Mouse (Mus musculus) intestine, embryonic 15.5 days (tissue): Measurements from ENCODE around the gene Rprd2. TPM values are rescaled to one million over a fixed set of nuclear protein-coding genes. Genes with fewer than 3 reads are reported as not detected.

Experiments
- ATAC-seq: fragments of 200-750 bp; cut with Nextera tagmentation; 2 replicates; pipeline ENCODE4 v1.8.0; 2017; ENCODE audit warnings: moderate TSS enrichment, moderate library complexity
- H3K27ac ChIP-seq: fragments of 300-500 bp; sonication (generic); 2 replicates; pipeline ENCODE4 v1.5.1; 2015; ENCODE audit warnings: mild to moderate bottlenecking, inconsistent platforms
- H3K27me3 ChIP-seq: fragments of 300-500 bp; sonication (generic); replicated peaks from 2 replicates; pipeline ENCODE4 v1.6.1; 2015; ENCODE audit warnings: inconsistent platforms
- H3K36me3 ChIP-seq: fragments of 300-500 bp; sonication (generic); 2 replicates; pipeline ENCODE4 v1.6.1; 2015; ENCODE audit warnings: inconsistent platforms
- H3K4me1 ChIP-seq: fragments of 300-500 bp; sonication (generic); replicated peaks from 2 replicates; pipeline ENCODE4 v1.6.1; 2015; ENCODE audit warnings: inconsistent platforms
- H3K4me2 ChIP-seq: fragments of 300-500 bp; sonication (generic); replicated peaks from 2 replicates; pipeline ENCODE4 v1.6.1; 2015; ENCODE audit warnings: mild to moderate bottlenecking, inconsistent platforms
- H3K4me3 ChIP-seq: fragments of 300-500 bp; sonication (generic); replicated peaks from 2 replicates; pipeline ENCODE4 v1.5.1; 2015; ENCODE audit warnings: inconsistent platforms
- H3K9ac ChIP-seq: fragments of 300-500 bp; sonication (generic); 2 replicates; pipeline ENCODE4 v1.6.1; 2015; ENCODE audit warnings: inconsistent platforms
- H3K9me3 ChIP-seq: fragments of 300-500 bp; sonication (generic); 2 replicates; pipeline ENCODE4 v1.6.1; 2016; ENCODE audit warnings: inconsistent platforms
- WGBS: fragments of 180-500 bp; shearing (Covaris S2); methylation state at CpG from one replicate; pipeline ENCODE4 v1.1.7; 2015; 5-methylcytosine and 5-hydroxymethylcytosine counted together
- polyA plus RNA-seq: library from polyadenylated mRNA; unstranded; fragments of >200 nt; fragmentation: Nextera tagmentation; extraction: Ambion mirVana; gene quantifications from 2 replicates; pipeline ENCODE4 v1.2.1, GENCODE M21; 2015

Rprd2 gene
- polyA plus RNA-seq, 1 experiment from 2014 or later = 18.3 TPM

GRCm38 (mm10) chr3:95855502-95856089, 36.9 kb upstream of the Rprd2 start, which contains the start of gene Prpf3:
Gene Prpf3 (minus strand): TSS chr3:95855885.
- Histone ChIP-seq H3K4me2 (peak within 1 kb of the TSS; percentile 63), H3K4me1 (no peaks in the 10 kb centered on the region), H3K9me3 (no peaks in the 10 kb centered on the region), H3K36me3 (peaks cover 6% of the 10 kb centered on the region), H3K27me3 (no peaks in the 10 kb centered on the region), H3K4me3 (peak within 1 kb of the TSS; percentile 82), H3K9ac (peak within 1 kb of the TSS; percentile 86), H3K27ac (peak within 1 kb of the TSS; percentile 78)
- ATAC-seq = peak; percentile 99
- WGBS = under 1% methylated on average over 56 of the region's 56 CpGs

- WGBS = 92% methylated on average over 8 of the region's 8 CpGs
- Histone ChIP-seq H3K27me3 (no peaks in the 10 kb centered on the region), H3K9ac (no peak overlapping the region), H3K4me2 (no peak overlapping the region), H3K4me1 (no peaks in the 10 kb centered on the region), H3K36me3 (peaks cover 28% of the 10 kb centered on the region), H3K4me3 (no peak overlapping the region), H3K27ac (no peak overlapping the region), H3K9me3 (no peaks in the 10 kb centered on the region)
- no peak for ATAC-seq
These were observed 32.7 kb upstream of the Rprd2 start for GRCm38 (mm10) chr3:95851317-95851716.

GRCm38 (mm10) chr3:95850611-95851010, 31.9 kb upstream of the Rprd2 start:
- Histone ChIP-seq H3K4me2 (no peak overlapping the region), H3K36me3 (peaks cover 34% of the 10 kb centered on the region), H3K4me3 (no peak overlapping the region), H3K27ac (no peak overlapping the region), H3K27me3 (no peaks in the 10 kb centered on the region), H3K4me1 (no peaks in the 10 kb centered on the region), H3K9ac (no peak overlapping the region), H3K9me3 (no peaks in the 10 kb centered on the region)
- 83% methylated on average over 4 of the region's 4 CpGs for WGBS
- no peak for ATAC-seq

DNA sequence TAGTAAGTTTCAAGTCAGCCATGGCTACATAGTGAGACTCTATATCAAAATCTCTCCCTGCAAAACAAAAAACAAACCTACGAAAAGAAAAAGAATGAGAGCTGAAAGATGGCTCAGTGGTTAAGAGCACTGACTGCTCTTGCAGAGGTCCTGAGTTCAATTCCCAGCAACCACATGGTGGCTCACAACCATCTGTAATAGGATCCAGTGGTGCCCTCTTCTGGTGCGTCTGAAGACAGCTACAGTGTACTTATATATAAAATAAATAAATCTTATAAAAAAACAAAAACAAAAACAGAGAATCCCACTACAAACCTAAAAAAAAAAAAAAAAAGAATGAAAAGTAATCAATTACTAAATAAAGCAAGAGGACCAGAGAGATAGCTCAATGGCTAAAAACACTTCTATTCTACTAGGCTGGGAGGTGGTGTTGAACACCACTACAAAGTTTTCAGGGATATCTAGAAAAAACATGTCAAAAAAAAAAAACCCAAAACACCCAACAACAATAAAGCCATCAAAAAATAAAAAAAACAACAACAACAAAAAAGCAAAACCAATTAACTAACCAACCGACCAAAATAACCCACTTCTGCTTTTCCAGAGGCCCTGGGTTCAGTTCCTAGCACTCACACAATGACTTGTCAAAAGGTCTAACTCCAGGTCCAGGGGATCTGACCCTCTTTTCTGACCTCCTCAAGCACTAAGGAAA, 24.0 kb upstream of the Rprd2 start:
- no peak for ATAC-seq
- WGBS = 93% methylated on average over 3 of the region's 3 CpGs
- Histone ChIP-seq H3K36me3 (peaks cover 43% of the 10 kb centered on the region), H3K9ac (no peak overlapping the region), H3K4me2 (no peak overlapping the region), H3K27me3 (no peaks in the 10 kb centered on the region), H3K4me3 (no peak overlapping the region), H3K27ac (no peak overlapping the region), H3K4me1 (no peaks in the 10 kb centered on the region), H3K9me3 (no peaks in the 10 kb centered on the region)

DNA sequence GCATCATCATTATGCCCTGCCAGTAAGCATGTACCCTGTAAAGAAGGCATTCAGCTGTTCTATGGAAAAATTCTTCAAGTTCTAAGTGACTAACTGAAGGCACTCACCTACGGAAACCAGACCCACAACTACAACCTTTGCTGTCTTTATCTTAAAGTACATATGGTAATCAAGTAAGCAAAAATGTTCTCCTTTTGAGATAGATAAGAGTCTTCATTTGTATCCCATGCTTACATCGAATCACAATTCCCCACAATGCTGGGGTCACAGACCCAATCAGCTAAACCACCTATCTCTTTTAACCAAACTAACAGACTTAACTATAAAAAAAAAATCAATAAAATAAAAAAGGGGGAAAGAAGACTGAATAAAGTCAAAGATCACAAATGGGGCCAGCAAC, 20.6 kb upstream of the Rprd2 start:
- Histone ChIP-seq H3K9ac (no peak overlapping the region), H3K4me2 (no peak overlapping the region), H3K4me3 (no peak overlapping the region), H3K27ac (no peak overlapping the region), H3K9me3 (no peaks in the 10 kb centered on the region), H3K4me1 (no peaks in the 10 kb centered on the region), H3K27me3 (no peaks in the 10 kb centered on the region), H3K36me3 (peaks cover 35% of the 10 kb centered on the region)
- ATAC-seq = no peak
- 88% methylated on average over 2 of the region's 2 CpGs for WGBS

DNA sequence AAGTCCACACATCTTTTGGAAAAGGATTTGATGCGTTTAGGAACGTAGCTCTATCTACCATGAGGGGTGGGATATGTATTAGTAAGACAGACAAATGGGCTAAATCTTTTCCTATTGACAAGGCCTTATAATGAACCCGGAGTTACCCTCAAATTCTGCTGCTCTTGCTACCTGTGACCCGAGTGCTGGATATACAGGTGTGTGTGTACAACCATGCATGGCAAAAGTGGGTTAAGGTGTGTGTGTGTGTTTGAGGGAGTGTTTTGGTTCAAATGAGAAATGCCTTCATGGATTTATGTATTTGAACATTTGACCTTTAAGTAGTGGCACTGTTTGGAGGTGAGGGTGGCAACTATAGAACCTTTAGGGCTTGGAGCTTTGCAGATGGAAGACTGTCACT, 10.4 kb upstream of the Rprd2 start:
- Histone ChIP-seq H3K9me3 (no peaks in the 10 kb centered on the region), H3K4me1 (no peaks in the 10 kb centered on the region), H3K4me2 (no peak overlapping the region), H3K27ac (no peak overlapping the region), H3K4me3 (no peak overlapping the region), H3K9ac (no peak overlapping the region), H3K27me3 (no peaks in the 10 kb centered on the region), H3K36me3 (peaks cover 46% of the 10 kb centered on the region)
- WGBS = 97% methylated on average over 4 of the region's 4 CpGs
- no peak for ATAC-seq

GRCm38 (mm10) chr3:95826275-95826674, 7.6 kb upstream of the Rprd2 start:
- ATAC-seq = no peak
- WGBS = 74% methylated on average over 2 of the region's 2 CpGs
- no peak overlapping the region for H3K27ac ChIP-seq

DNA sequence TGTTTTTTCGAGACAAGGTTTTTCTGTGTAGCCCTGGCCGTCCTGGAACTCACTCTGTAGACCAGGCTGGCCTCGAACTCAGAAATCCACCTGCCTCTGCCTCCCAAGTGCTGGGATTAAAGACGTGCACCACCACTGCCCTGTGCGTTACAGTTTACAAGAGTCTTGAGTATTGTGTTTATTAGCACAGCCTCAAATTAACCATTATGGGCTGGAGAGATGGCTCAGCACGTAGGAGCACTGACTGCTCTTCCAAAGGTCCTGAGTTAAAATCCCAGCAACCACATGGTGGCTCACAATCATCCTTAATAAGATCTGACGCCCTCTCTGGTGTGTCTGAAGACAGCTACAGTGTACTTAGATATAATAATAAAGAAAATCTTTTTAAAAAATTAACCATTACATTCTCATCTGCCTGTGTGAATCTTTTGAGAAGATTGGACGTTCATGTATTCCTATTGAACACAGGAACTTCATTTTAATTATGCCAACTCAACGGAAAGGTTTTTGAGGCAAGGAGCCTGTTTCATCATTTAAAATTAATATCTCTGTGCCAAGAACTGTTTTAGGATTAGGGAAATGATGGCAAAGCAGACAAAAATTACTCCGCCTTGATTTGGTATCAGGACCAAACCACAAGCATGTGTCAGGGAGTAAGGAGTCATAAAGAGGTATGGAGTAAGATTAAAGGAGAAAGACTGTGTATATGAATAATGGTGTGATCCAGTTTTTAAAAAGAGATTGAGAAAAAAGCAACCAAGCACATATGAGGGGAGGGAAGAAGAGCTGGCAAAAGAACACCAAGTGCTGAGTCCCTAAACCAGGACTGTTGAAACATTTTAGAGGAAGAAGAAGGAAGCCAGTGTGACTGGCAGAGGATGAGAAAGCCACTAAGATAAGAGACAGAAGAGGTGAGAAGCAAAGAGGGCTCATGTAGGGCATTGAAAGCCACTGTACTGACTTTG, 1.7 kb upstream of the Rprd2 start:
- 33% methylated on average over 10 of the region's 10 CpGs for WGBS
- H3K4me2 ChIP-seq = peak overlapping the region; percentile 60
- ATAC-seq = peak; percentile 9; the same call in 1 of the 2 replicates
- no peaks in the 10 kb centered on the region for H3K9me3 ChIP-seq
- H3K9ac ChIP-seq = peak overlapping the region; percentile 79; the same call in 1 of the 2 replicates
- no peaks in the 10 kb centered on the region for H3K27me3 ChIP-seq
- peak overlapping the region; percentile 97 for H3K27ac ChIP-seq
- peaks cover 3% of the 10 kb centered on the region; the same call in 1 of the 2 replicates for H3K4me1 ChIP-seq
- peak overlapping the region; percentile 75 for H3K4me3 ChIP-seq
- no peaks in the 10 kb centered on the region for H3K36me3 ChIP-seq

More at GRCm38 (mm10) chr3:95826275-95826674, 7.6 kb upstream of the Rprd2 start:
- Histone ChIP-seq H3K4me1 (no peaks in the 10 kb centered on the region), H3K9me3 (no peaks in the 10 kb centered on the region), H3K9ac (no peak overlapping the region), H3K4me2 (no peak overlapping the region), H3K36me3 (peaks cover 24% of the 10 kb centered on the region), H3K4me3 (no peak overlapping the region), H3K27me3 (no peaks in the 10 kb centered on the region)

- Histone ChIP-seq H3K9me3 (no peaks in the 10 kb centered on the region), H3K27me3 (no peaks in the 10 kb centered on the region), H3K4me2 (peak overlapping the region; percentile 60), H3K4me3 (peak overlapping the region; percentile 75), H3K9ac (peak overlapping the region; percentile 79), H3K36me3 (no peaks in the 10 kb centered on the region), H3K27ac (peak overlapping the region; percentile 97), H3K4me1 (peaks cover 3% of the 10 kb centered on the region; the same call in 1 of the 2 replicates)
- WGBS = under 1% methylated on average over 49 of the region's 49 CpGs
- peak; percentile 97 for ATAC-seq
These were observed 805 bp upstream of the Rprd2 start for GRCm38 (mm10) chr3:95819351-95819985.

DNA sequence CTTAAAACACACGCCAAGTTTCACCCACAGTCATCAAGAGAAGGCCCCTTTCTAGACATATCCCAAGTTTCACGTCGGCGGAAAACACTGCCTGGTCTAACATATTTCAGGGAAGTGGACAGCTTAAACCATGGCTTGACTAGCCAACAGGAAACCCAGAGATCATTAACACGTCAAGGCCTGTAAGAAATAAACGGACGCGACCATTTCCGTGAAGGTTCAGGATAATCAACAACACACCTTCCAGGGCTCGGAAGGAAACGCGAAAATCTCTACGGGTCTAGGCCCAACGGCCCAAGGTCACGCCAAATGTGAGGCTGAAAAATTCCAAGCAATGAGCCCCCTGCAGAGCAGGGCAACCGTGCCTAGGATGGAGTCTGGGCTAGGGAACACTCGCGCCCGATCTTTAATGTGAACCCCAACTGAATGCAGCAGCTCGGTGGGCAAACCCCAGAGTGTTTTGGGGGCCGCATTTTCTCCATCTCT, 594 bp downstream of the Rprd2 start:
- peak overlapping the region; percentile 52 for H3K4me2 ChIP-seq
- H3K27ac ChIP-seq = peak overlapping the region; percentile 100
- peak; percentile 17; the same call in 1 of the 2 replicates for ATAC-seq
- no peaks in the 10 kb centered on the region for H3K36me3 ChIP-seq
- H3K4me3 ChIP-seq = peak overlapping the region; percentile 75
- H3K27me3 ChIP-seq = no peaks in the 10 kb centered on the region
- no peaks in the 10 kb centered on the region for H3K9me3 ChIP-seq
- WGBS = under 1% methylated on average over 21 of the region's 21 CpGs
- peaks cover 3% of the 10 kb centered on the region; the same call in 1 of the 2 replicates for H3K4me1 ChIP-seq
- H3K9ac ChIP-seq = peak overlapping the region; percentile 98

DNA sequence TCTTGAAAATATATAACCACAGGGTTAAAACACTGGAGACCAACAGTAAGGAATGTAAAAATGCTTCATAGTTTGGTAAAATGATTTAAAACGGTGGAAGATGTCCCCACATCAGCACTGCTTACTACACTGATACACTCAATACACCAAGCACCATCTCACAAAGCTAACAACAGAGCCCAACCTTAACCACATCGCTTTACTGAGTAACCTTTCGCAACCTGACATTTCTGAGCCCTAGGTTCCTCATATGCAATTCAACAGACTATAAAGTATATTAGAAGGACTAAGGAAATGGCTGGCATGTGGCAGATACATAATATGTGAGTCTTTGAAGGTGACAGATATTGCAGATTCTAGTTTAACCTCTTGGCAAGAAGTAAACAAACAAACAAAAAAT, 2.0 kb downstream of the Rprd2 start:
- WGBS = 88% methylated on average over 3 of the region's 3 CpGs
- H3K4me2 ChIP-seq = 0 out of 2 replicates have a peak overlapping the region, but pooled peaks have one; percentile 23
- H3K36me3 ChIP-seq = no peaks in the 10 kb centered on the region
- H3K9ac ChIP-seq = no peak overlapping the region
- H3K4me3 ChIP-seq = no peak overlapping the region
- peaks cover 3% of the 10 kb centered on the region; the same call in 1 of the 2 replicates for H3K4me1 ChIP-seq
- ATAC-seq = no peak
- no peaks in the 10 kb centered on the region for H3K27me3 ChIP-seq
- no peak overlapping the region for H3K27ac ChIP-seq
- H3K9me3 ChIP-seq = no peaks in the 10 kb centered on the region
